8 mouse cellular contexts compared by ENCODE assay signal in the genomic region with DNA sequence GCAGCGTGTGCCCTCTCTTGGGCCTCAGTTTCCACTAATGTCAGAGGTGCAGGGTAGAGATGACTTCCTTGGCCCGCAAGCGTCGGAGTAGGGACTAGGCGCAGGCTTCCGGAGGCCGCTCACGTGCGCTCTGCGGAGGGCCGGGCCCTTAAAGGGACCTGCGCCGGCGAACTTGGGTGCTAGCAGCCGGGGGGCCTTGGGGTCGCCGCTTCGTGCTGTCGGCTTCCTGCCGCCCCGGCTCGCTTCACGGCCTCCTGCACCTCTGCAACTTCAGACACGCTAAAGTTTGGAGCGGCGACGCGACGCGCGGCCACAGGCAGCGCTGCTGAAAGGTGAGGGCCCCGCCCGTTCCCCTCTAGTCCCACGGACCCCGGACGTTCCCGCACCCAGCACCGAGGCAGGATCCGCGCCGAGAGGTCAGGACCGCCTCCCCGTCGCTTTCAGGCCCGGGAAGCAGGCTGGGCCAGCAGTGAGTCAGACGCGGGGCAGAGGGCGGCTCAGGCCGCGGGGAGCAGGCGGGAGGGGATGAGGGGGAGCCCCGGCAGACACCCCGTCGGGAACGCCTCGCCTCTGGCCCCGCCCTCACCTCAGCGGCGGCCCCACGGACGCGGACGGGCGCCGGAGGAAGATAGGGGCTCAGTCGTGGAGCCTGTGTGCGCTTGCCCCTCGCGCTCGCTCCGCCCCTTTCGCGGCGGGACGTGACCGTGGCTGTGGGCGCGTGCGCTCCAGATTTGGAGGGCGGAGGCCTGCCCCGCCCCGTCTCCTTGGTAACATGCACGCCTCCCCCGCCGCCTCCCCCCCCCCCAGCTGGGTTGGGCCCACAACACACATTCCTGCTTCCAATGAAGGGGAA. TPM values are rescaled to one million over a fixed set of nuclear protein-coding genes. Genes with fewer than 3 reads are reported as not detected.
DNase-seq lines count a peak whose midpoint lies in the region; ATAC-seq and TF ChIP-seq lines count a peak whose summit lies in the region.

Gene Tex264, minus strand, starts transcription at position 679 of the 853 bp plus-strand sequence.

- peak within 1 kb of the TSS; percentile 87 for H3K27ac ChIP-seq in embryonic facial prominence, embryonic 14.5 days (replicated peaks; ENCODE audit: low read depth, low read length)
- peak within 1 kb of the TSS; percentile 84 for H3K27ac ChIP-seq in kidney, embryonic 14.5 days (ENCODE audit: low read depth, low read length)
- H3K27ac ChIP-seq in liver, adult 2 months (replicated peaks; ENCODE audit: insufficient read depth, low read depth, low read length): peak within 1 kb of the TSS; percentile 88

- no peaks in the 10 kb centered on the region for H3K9me3 ChIP-seq in embryonic facial prominence, embryonic 14.5 days (ENCODE audit: control insufficient read depth, low read length)
- no peaks in the 10 kb centered on the region for H3K9me3 ChIP-seq in kidney, embryonic 14.5 days (ENCODE audit: control insufficient read depth, low read length)

- H3K27me3 ChIP-seq in embryonic facial prominence, embryonic 14.5 days (replicated peaks; ENCODE audit: control insufficient read depth, insufficient read depth, low read length): no peaks in the 10 kb centered on the region
- no peaks in the 10 kb centered on the region for H3K27me3 ChIP-seq in kidney, embryonic 14.5 days (ENCODE audit: control insufficient read depth, insufficient read depth, low read length)
- no peaks in the 10 kb centered on the region for H3K27me3 ChIP-seq in liver, adult 2 months (ENCODE audit: control insufficient read depth, insufficient read depth, low read length)
- H3K27me3 ChIP-seq in myocyte (ENCODE audit: control insufficient read depth, insufficient read depth, insufficient read length): no peaks in the 10 kb centered on the region
- no peaks in the 10 kb centered on the region for H3K27me3 ChIP-seq in splenic B cell, adult 2 months (ENCODE audit: control insufficient read depth, insufficient read depth, low read length, poor library complexity, severe bottlenecking)

- ATAC-seq in embryonic facial prominence, embryonic 14.5 days (ENCODE audit: low read depth): peak; percentile 91
- peak; percentile 92 for ATAC-seq in kidney, embryonic 14.5 days (ENCODE audit: low FRiP score, low TSS enrichment)

- TF ChIP-seq POLR2A in liver, adult 2 months (IDR thresholded peaks at IDR 0.05; ENCODE audit: extremely low read depth, insufficient read depth, low read length): peak; percentile 22; the same call in 1 of the 2 replicates
- TF ChIP-seq POLR2A in myocyte (IDR thresholded peaks at IDR 0.05; ENCODE audit: insufficient read length, low read depth): peak; percentile 80

- peak within 1 kb of the TSS; percentile 87 for H3ac ChIP-seq in myocyte (ENCODE audit: control insufficient read depth, insufficient read length)

- H3K4me3 ChIP-seq in embryonic facial prominence, embryonic 14.5 days (ENCODE audit: low read depth, low read length): peak within 1 kb of the TSS; percentile 84
- H3K4me3 ChIP-seq in kidney, embryonic 14.5 days (ENCODE audit: low read length): peak within 1 kb of the TSS; percentile 85
- H3K4me3 ChIP-seq in liver, adult 2 months (ENCODE audit: insufficient read depth, low read depth, low read length): peak within 1 kb of the TSS; percentile 93
- peak within 1 kb of the TSS; percentile 67 for H3K4me3 ChIP-seq in myocyte

- H3K79me2 ChIP-seq in liver, adult 2 months (ENCODE audit: control insufficient read depth, insufficient read depth, low read length): no peaks in the 10 kb centered on the region
- peaks cover 11% of the 10 kb centered on the region for H3K79me2 ChIP-seq in myocyte (ENCODE audit: control insufficient read depth, insufficient read depth)

- peak within 1 kb of the TSS; percentile 85 for H3K9ac ChIP-seq in embryonic facial prominence, embryonic 14.5 days (ENCODE audit: low read depth, low read length)
- peak within 1 kb of the TSS; percentile 84 for H3K9ac ChIP-seq in kidney, embryonic 14.5 days (ENCODE audit: low read depth, low read length)
- H3K9ac ChIP-seq in liver, adult 2 months (ENCODE audit: low read depth, low read length): peak within 1 kb of the TSS; percentile 95

- peaks cover 12% of the 10 kb centered on the region for H3K4me1 ChIP-seq in embryonic facial prominence, embryonic 14.5 days (ENCODE audit: control insufficient read depth, insufficient read depth, low read length)
- peaks cover 11% of the 10 kb centered on the region for H3K4me1 ChIP-seq in kidney, embryonic 14.5 days (ENCODE audit: control insufficient read depth, insufficient read depth, low read length)
- peaks cover 10% of the 10 kb centered on the region for H3K4me1 ChIP-seq in liver, adult 2 months (ENCODE audit: control insufficient read depth, insufficient read depth, low read length)

- H3K36me3 ChIP-seq in embryonic facial prominence, embryonic 14.5 days (ENCODE audit: control insufficient read depth, insufficient read depth, low read length): peaks cover 17% of the 10 kb centered on the region; the same call in 1 of the 2 replicates
- H3K36me3 ChIP-seq in kidney, embryonic 14.5 days (ENCODE audit: control insufficient read depth, insufficient read depth, low read length): peaks cover 17% of the 10 kb centered on the region; the same call in 1 of the 2 replicates
- peaks cover 5% of the 10 kb centered on the region for H3K36me3 ChIP-seq in liver, adult 2 months (ENCODE audit: control insufficient read depth, insufficient read depth, low read length)
- peaks cover 6% of the 10 kb centered on the region for H3K36me3 ChIP-seq in myocyte (ENCODE audit: control insufficient read depth, insufficient read depth)
- no peaks in the 10 kb centered on the region; the same call in 1 of the 2 replicates for H3K36me3 ChIP-seq in splenic B cell, adult 2 months (ENCODE audit: control insufficient read depth, insufficient read depth, low read length, poor library complexity, severe bottlenecking)

- peak within 1 kb of the TSS; percentile 85 for H3K4me2 ChIP-seq in embryonic facial prominence, embryonic 14.5 days (ENCODE audit: low read depth, low read length)
- H3K4me2 ChIP-seq in kidney, embryonic 14.5 days (replicated peaks; ENCODE audit: low read depth, low read length): peak within 1 kb of the TSS; percentile 94
- peak within 1 kb of the TSS; percentile 81 for H3K4me2 ChIP-seq in myocyte (ENCODE audit: low read depth)

- DNase-seq in 416B (ENCODE audit: low read depth): peak; percentile 71
- peak; percentile 37 to 67 for DNase-seq in adrenal gland, postnatal 4 days (ENCODE audit: low spot score in 2 of 2)
- peak; percentile 94 for DNase-seq in embryonic facial prominence, embryonic 14.5 days (ENCODE audit: low spot score)
- peak; percentile 84 for DNase-seq in heart, adult 8-10 months (ENCODE audit: low spot score)
- DNase-seq in liver, adult 2 months (ENCODE audit: extremely low read depth, low read depth, low spot score): peak; percentile 71
- peak; percentile 89 for DNase-seq in splenic B cell, adult 2 months (ENCODE audit: low read depth, low spot score)

- TF ChIP-seq CTCF in liver, adult 2 months (IDR thresholded peaks at IDR 0.05; ENCODE audit: low read depth, low read length): no peak

- WGBS in embryonic facial prominence, embryonic 14.5 days: under 1% methylated on average over 20 of the region's 86 CpGs
- under 1% methylated on average over 60 of the region's 86 CpGs for WGBS in kidney, embryonic 14.5 days
- WGBS in liver, adult 2 months: under 1% methylated on average over 85 of the region's 86 CpGs

TF ChIP-seq in myocyte, 11 proteins besides CTCF, POLR2A, EP300 and RAD21:
- TF ChIP-seq TCF12 (IDR thresholded peaks at IDR 0.05; ENCODE audit: insufficient read depth, poor library complexity, severe bottlenecking): no peak
- no peak for TF ChIP-seq E2F4 (IDR thresholded peaks at IDR 0.05; ENCODE audit: insufficient read depth)
- TF ChIP-seq CEBPB (IDR thresholded peaks at IDR 0.05; ENCODE audit: insufficient read depth, poor library complexity, severe bottlenecking): no peak
- peak; percentile 67 for TF ChIP-seq POLR2AphosphoS2 (IDR thresholded peaks at IDR 0.05; ENCODE audit: insufficient read length, low read depth)

RNA-seq across cellular contexts. Expression of gene Tex264, which starts in this region (rescaled TPM):
- total RNA-seq in adrenal gland, postnatal 4 days (2021): 10 to 100 TPM; 71.2 to 78.9 TPM
- 59.0 and 68.2 TPM in 2 replicates for polyA plus RNA-seq in embryonic facial prominence, embryonic 14.5 days (2014; fragmentation: Nextera tagmentation; extraction: Ambion mirVana)
- total RNA-seq in heart, adult 8-10 months (2022): 10 to 100 TPM; 46.0 to 53.2 (median 47.4) TPM
- 42.5 and 58.2 TPM in 2 replicates for polyA plus RNA-seq in kidney, embryonic 14.5 days (2014; fragmentation: Nextera tagmentation; extraction: Ambion mirVana)
- total RNA-seq in liver, adult 2 months (2014; rRNA removed): 52.6 and 63.1 TPM in 2 replicates
- polyA plus RNA-seq in liver, adult 2 months (2012; rRNA removed): 147 and 163 TPM in 2 replicates
- polyA plus RNA-seq in myocyte (2012; fragmentation: generic; extraction: Trizol): 111 TPM

Comparison
In these comparisons a context has a peak if more than half of its experiments do, and no peak if none do; other contexts are left out.
1. Peak in every context shown above with its lines: DNase-seq, ATAC-seq, H3K4me3 ChIP-seq and H3K27ac ChIP-seq.